ENCODE assay signal across 16 mouse cellular contexts in the genomic region with DNA sequence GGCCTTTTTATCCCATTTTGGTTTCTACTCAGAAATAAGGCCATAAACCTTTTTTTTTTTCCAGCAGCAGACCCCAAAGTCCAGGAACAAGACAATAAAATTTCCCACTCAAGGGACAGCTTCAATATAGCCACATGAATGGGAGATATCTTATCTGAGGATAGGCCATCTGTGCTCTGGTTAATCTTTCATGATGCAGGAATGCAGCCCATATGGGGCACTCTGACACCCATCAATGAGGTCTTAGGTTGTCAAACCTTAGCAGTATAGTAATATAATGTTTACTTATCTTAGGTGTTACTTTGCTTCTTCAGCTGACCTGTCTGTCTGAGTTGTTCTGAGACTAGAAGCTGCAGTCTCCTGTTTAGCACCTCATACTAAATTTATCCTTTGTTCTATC.
"Had no signal": no experiment of that assay in that cellular context is flagged by ENCODE, and none has a peak within 500 bp of the region (broad histone marks: within the 10 kb centered on the region; RNA-seq: fewer than 3 reads in every experiment).

No protein-coding gene starts in this region.

- H3K4me1 ChIP-seq: neural tube, embryonic 13.5 days; neural tube, embryonic 15.5 days; stomach, embryonic 15.5 days had no signal

- H3K9me3 ChIP-seq: neural tube, embryonic 13.5 days; neural tube, embryonic 15.5 days; stomach, embryonic 15.5 days had no signal

- DNase-seq: retina, postnatal 1 day; right cerebral cortex, adult 18-20 months; right cerebral cortex, postnatal 14 days; right cerebral cortex, postnatal 25 days; right cerebral cortex, postnatal 4 days; spleen, adult 18-20 months; thymus, adult 18-20 months; thymus, adult 2 months; thymus, postnatal 14 days; thymus, postnatal 25 days; thymus, postnatal 36 days; thymus, postnatal 4 days had no signal

- H3K27me3 ChIP-seq: neural tube, embryonic 13.5 days; neural tube, embryonic 15.5 days; stomach, embryonic 15.5 days had no signal

- H3K4me3 ChIP-seq: neural tube, embryonic 13.5 days; neural tube, embryonic 15.5 days; stomach, embryonic 15.5 days had no signal

- H3K36me3 ChIP-seq: neural tube, embryonic 13.5 days; neural tube, embryonic 15.5 days; stomach, embryonic 15.5 days had no signal

- H3K27ac ChIP-seq: neural tube, embryonic 13.5 days; neural tube, embryonic 15.5 days; stomach, embryonic 15.5 days; stomach, postnatal 0 days had no signal

- H3K9ac ChIP-seq: neural tube, embryonic 13.5 days; neural tube, embryonic 15.5 days; stomach, embryonic 15.5 days had no signal

- H3K4me2 ChIP-seq: neural tube, embryonic 13.5 days; neural tube, embryonic 15.5 days; stomach, embryonic 15.5 days had no signal
